Mouse (Mus musculus): ENCODE measurements around the gene Arl8b. TPM values are rescaled to one million over a fixed set of nuclear protein-coding genes. Genes with fewer than 3 reads are reported as not detected.

Arl8b gene
- total RNA-seq, 2 experiments from 2014 or later: 83.9 to 224 TPM

Other genes starting within 250 kb of the Arl8b start
- gene Bhlhe40, start 122.5 kb upstream of the Arl8b start, total RNA-seq (2015): 3.4 and 3.5 TPM in 2 replicates
- gene Bhlhe40, start 122.5 kb upstream of the Arl8b start, total RNA-seq (2017): 2.9 and 4.1 TPM in 2 replicates
- 91.7 and 103 TPM in 2 replicates for gene Edem1, start 45.5 kb downstream of the Arl8b start, total RNA-seq (2015)
- gene Edem1, start 45.5 kb downstream of the Arl8b start, total RNA-seq (2017): 55.6 and 63.2 TPM in 2 replicates

Data from megakaryocyte progenitor cell, adult 5-6 weeks (primary cell).